Mouse (Mus musculus): ENCODE results near the gene Tle3.

- TF ChIP-seq POLR2A (IDR thresholded peaks at IDR 0.05; ENCODE audit: control insufficient read depth, extremely low read depth, insufficient read depth, low read length, poor library complexity) (no peak), CTCF (IDR thresholded peaks at IDR 0.05; ENCODE audit: borderline replicate concordance, control insufficient read depth, extremely low read depth, insufficient read depth, low read length, poor library complexity) (no peak)
These were observed 54.9 kb downstream of the Tle3 start for GRCm38 (mm10) chr9:61427051-61427450.

Data from thymus, adult 2 months (tissue).